23 mouse cellular contexts compared by ENCODE assay signal in genomic region chr2:35412246-35412645, GRCm38 (mm10). TPM values are rescaled to one million over a fixed set of nuclear protein-coding genes. Genes with fewer than 3 reads are reported as not detected.
"Had no signal": no experiment of that assay in that cellular context is flagged by ENCODE, and none has a peak within 500 bp of the region (broad histone marks: within the 10 kb centered on the region; RNA-seq: fewer than 3 reads in every experiment).

No protein-coding gene starts in this region.

- H3K27me3 ChIP-seq: megakaryocyte, embryonic 14.5 days; midbrain, embryonic 13.5 days; midbrain, embryonic 15.5 days; neural tube, embryonic 12.5 days had no signal

- DNase-seq: lung, embryonic 14.5 days; lung, postnatal 14 days; retina, postnatal 1 day; right cerebral cortex, adult 18-20 months; right cerebral cortex, postnatal 25 days; right cerebral cortex, postnatal 4 days; spleen, adult 18-20 months; thymus, adult 18-20 months; thymus, postnatal 14 days; thymus, postnatal 36 days had no signal

- ATAC-seq: midbrain, embryonic 13.5 days; midbrain, embryonic 15.5 days had no signal

- H3K36me3 ChIP-seq: midbrain, embryonic 13.5 days; midbrain, embryonic 15.5 days; neural tube, embryonic 12.5 days had no signal

- H3K4me1 ChIP-seq: midbrain, embryonic 13.5 days; midbrain, embryonic 15.5 days; neural tube, embryonic 12.5 days had no signal

- H3K4me3 ChIP-seq: megakaryocyte, embryonic 14.5 days; midbrain, embryonic 13.5 days; midbrain, embryonic 15.5 days; neural tube, embryonic 12.5 days had no signal

- H3K27ac ChIP-seq: macrophage; midbrain, embryonic 13.5 days; midbrain, embryonic 15.5 days; neural tube, embryonic 12.5 days had no signal

- H3K9ac ChIP-seq: lung, embryonic 14.5 days; midbrain, embryonic 13.5 days; midbrain, embryonic 15.5 days; neural tube, embryonic 12.5 days had no signal

- H3K9me3 ChIP-seq: megakaryocyte, embryonic 14.5 days; midbrain, embryonic 13.5 days; midbrain, embryonic 15.5 days; neural tube, embryonic 12.5 days had no signal

- H3K4me2 ChIP-seq: lung, embryonic 14.5 days; midbrain, embryonic 11.5 days; midbrain, embryonic 13.5 days; midbrain, embryonic 15.5 days; neural tube, embryonic 12.5 days had no signal

RNA-seq across cellular contexts. Expression of gene 4930402F06Rik, which starts 15.3 kb away (rescaled TPM):
- polyA plus RNA-seq: lung, embryonic 14.5 days; lung, embryonic 16.5 days; macrophage; midbrain, embryonic 11.5 days; midbrain, embryonic 13.5 days; midbrain, embryonic 15.5 days; midbrain, postnatal 0 days; neural tube, embryonic 12.5 days; neural tube, embryonic 14.5 days; small intestine, adult 2 months; stomach, embryonic 14.5 days; stomach, embryonic 16.5 days; thymus, postnatal 0 days had no signal

RNA-seq across cellular contexts. Expression of gene 4930568D16Rik, which starts 44.7 kb away (rescaled TPM):
- polyA plus RNA-seq: lung, embryonic 14.5 days; lung, embryonic 16.5 days; macrophage; midbrain, embryonic 11.5 days; midbrain, embryonic 13.5 days; midbrain, embryonic 15.5 days; midbrain, postnatal 0 days; neural tube, embryonic 12.5 days; neural tube, embryonic 14.5 days; small intestine, adult 2 months; stomach, embryonic 14.5 days; stomach, embryonic 16.5 days had no signal
